Mouse (Mus musculus) left cerebral cortex, postnatal 25 days (tissue): ENCODE measurements around the gene Pigp. TPM values are rescaled to one million over a fixed set of nuclear protein-coding genes. Genes with fewer than 3 reads are reported as not detected.

Experiments
- DNase-seq, 2 experiments: peaks; one replicate each; pipeline ENCODE4 v3.0.0; 2022; ENCODE audit warnings: low spot score in 2 of 2, mixed read lengths in 1 of 2
- intact Hi-C: fragments of 180-260 bp; cut with DNase I; formaldehyde crosslinking; loops from one replicate; pipeline ENCODE4 v1.15.1; 2025
- total RNA-seq, 2 experiments: library from RNA; stranded (reverse); gene quantifications; 2 replicates each; pipeline ENCODE4 v1.2.3; 2021

The Pigp gene
- 10 to 100 TPM; 36.6 to 42.6 TPM for total RNA-seq

GRCm38 (mm10) chr16:94371301-94371931 lies at the start of gene Pigp:
Gene Pigp (minus strand): TSS chr16:94371842.
- peak; percentile 57 to 69 for DNase-seq
- intact Hi-C loops = no loop called here

DNA sequence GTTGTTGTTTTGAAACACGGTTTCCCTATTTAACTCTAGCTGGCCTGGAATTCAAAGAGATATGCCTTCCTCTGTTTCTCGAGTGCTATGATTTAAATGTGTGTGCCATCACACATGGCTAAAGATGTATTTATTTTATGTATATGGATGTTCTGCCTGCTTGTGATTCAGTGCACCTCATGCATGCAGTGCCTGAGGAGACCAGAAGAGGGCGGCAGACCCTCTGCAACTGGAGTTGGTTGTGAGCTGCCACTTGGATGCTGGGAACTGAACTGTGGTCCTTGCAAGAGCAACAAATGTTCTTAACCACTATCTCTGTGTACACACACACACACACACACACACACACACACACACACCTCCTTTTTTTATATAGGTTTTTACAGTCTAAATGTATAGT lies 48.9 kb upstream of the Pigp start:
- intact Hi-C loops = no loop called here

DNA sequence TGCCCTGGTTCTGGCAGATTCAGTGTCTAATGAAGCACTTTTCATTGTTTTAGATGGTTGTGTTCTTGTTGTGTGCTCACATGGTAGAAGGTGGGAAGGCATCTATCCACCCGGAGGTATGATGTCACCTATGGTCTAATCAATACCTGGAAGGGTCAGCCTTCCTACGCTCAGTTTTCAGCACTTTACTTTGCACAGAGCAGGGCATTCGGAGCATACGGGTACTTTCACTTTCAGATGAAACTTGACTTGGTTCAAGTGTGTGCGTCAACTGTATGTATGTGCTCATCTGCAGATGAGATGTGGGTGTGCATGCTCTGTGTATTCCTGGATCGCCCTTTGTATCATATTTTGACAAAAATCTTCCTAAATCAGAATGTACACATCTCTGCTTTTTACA lies 42.5 kb upstream of the Pigp start:
- intact Hi-C loops = no loop called here
- DNase-seq = no peak

More for the DNA sequence above, 48.9 kb upstream of the Pigp start:
- no peak for DNase-seq

DNA sequence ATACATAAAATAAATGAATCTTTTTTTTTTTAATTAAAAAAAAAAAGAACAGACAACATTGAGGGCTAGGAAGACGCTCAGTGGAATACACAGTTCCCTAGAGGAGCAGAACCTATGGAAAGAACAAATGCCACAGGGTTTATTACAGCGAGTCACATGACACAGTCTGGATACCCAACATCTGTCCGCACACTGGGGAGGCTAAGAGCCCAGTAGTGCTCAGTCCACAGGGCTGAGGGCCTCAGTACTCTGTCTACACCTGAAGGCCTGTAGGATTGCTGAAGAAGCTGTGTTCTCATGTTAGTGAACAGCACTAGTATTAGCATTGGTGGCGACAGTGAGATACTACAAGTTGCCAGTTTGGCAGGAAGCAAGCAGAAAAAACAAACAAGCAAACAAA lies 41.1 kb upstream of the Pigp start:
- intact Hi-C loops = no loop called here
- DNase-seq = no peak

DNA sequence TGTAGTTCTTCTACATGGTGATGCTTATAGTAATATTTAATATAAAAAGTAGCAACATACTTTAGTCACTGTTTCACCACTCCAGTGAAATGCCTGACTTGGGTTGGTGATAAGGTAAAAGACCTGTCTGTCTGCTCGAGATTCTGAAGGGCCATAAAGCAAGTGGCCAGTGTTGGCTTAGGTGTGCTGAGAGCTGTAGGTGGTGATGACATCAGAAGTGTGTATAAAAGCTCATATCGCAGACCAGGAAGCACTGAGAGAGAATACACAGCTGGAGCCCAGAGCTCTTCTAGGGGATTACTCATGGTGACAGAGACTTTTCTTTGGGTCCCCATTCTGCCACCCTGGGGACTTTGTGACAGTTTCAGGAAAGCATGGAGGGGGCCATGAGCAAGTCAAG lies 40.6 kb upstream of the Pigp start:
- intact Hi-C loops = no loop called here
- DNase-seq = no peak

GRCm38 (mm10) chr16:94411287-94411686 lies 39.6 kb upstream of the Pigp start:
- intact Hi-C loops = no loop called here
- no peak for DNase-seq

DNA sequence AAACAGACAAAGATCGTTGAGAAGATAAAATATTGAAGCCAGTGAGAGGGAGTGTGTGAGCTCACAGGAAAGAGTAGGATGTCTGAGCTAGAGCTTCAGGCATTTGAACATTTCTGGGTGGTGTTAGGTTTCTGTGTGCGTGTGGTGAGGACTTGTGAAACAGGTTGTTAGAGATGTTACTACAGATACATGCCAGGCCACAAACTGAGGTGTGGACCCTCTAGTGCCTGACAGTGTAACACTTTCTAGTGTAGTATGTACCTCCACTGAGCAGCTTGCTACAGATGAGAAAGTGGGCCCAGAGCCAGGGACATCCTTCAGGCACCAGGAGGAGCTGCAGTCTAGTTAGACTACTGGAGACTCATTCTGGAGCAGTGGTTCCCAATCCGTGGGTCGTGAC lies 30.5 kb upstream of the Pigp start:
- peak in 1 of 2 experiments; percentile 48 for DNase-seq
- intact Hi-C loops = no loop called here

GRCm38 (mm10) chr16:94401636-94402035 lies 30.0 kb upstream of the Pigp start:
- intact Hi-C loops = no loop called here
- no peak for DNase-seq

GRCm38 (mm10) chr16:94399141-94399540 lies 27.5 kb upstream of the Pigp start:
- intact Hi-C loops = no loop called here
- DNase-seq = no peak

DNA sequence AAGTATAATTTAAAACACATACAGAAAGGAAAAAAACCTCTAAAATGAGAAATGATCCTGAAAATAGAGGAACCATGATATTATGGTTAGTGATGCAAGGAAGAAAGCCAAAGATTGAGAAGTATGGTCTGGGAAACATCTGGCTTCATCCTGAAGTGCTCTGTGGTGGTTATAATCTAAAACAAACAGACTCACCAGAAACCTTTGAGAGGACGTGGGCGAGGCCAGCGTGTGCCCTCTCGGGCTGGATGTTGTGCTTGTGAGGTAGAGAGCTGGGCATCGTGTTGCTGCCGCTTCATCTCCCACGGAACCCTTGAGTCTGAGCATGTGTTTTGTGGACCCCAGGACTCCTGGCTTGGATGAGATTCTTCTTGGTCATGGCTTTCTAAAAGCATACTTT lies 25.0 kb upstream of the Pigp start:
- DNase-seq = no peak

DNA sequence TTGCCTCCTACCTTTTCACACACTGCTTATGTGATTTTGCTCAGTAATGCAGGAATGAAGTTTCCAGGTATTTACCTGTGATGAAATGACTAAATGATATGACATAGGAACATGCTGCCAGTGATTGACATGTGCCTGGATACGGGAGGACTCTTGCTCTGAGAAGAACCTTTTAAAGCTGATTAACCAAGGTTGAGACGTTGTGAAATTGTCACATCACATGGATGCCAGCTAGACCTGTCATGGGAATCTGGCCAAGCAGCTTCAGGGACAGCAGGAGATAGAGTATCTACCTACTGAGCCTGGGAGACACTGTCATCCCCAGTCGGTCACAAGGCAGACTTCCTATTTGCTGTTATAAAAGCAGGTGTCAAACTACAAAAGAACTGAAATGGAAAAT lies 23.4 kb upstream of the Pigp start:
- DNase-seq = no peak
- intact Hi-C loops = no loop called here

More for the DNA sequence above, 25.0 kb upstream of the Pigp start:
- intact Hi-C loops = no loop called here

GRCm38 (mm10) chr16:94392299-94392698 lies 20.7 kb upstream of the Pigp start:
- intact Hi-C loops = no loop called here
- DNase-seq = no peak

- intact Hi-C loops = no loop called here
These were observed 16.0 kb upstream of the Pigp start for GRCm38 (mm10) chr16:94387690-94388089.

DNA sequence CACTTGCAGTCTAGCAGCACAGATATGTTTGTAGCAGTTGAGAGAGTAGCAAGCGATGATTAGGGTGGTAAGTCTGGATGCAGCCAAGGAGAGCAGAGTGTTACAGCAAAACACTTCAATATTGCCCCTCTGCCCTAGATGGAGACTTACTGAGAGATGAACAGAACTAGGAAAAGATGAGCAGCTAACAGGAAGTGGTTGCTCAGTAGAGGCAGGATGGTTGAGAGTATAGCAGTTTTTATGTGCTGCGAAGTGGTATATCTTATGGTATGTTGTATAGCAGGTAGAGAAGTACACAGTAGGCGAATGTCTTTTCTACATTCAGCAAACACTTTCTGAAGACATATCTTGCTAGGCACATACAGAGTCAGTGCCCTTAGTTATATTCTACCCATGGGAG lies 11.6 kb upstream of the Pigp start:
- no peak for DNase-seq
- intact Hi-C loops = no loop called here

More at GRCm38 (mm10) chr16:94387690-94388089, 16.0 kb upstream of the Pigp start:
- DNase-seq = no peak

- intact Hi-C loops = no loop called here
These were observed 7.7 kb upstream of the Pigp start for GRCm38 (mm10) chr16:94379386-94379785.

DNA sequence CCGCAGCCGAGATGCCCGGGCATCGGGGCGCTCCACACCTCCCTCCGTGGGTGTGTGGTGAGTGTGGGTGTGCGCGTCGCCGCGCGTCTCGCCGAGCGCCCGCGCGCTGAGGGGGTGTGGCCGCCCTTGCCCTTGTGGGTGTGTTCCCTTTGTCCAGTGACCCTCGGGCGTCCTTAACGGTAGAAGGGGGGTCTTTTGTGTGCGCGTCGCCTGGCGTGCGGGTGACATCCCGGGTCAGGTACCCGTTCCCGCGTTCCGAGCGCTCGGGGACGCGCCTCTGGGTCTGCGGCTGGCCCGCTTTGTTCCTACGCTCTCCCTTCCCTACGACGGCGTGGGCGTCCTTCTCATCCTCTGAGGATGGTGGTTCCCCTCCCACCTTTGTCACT lies 734 bp downstream of the Pigp start:
- intact Hi-C loops = loop anchor here (1.0 kb wide), 2 partner anchors 58 to 155 kb away; partner anchors contain the start of genes Hlcs and Vps26c
- peak; percentile 67 to 73 for DNase-seq

More at GRCm38 (mm10) chr16:94379386-94379785, 7.7 kb upstream of the Pigp start:
- no peak for DNase-seq

DNA sequence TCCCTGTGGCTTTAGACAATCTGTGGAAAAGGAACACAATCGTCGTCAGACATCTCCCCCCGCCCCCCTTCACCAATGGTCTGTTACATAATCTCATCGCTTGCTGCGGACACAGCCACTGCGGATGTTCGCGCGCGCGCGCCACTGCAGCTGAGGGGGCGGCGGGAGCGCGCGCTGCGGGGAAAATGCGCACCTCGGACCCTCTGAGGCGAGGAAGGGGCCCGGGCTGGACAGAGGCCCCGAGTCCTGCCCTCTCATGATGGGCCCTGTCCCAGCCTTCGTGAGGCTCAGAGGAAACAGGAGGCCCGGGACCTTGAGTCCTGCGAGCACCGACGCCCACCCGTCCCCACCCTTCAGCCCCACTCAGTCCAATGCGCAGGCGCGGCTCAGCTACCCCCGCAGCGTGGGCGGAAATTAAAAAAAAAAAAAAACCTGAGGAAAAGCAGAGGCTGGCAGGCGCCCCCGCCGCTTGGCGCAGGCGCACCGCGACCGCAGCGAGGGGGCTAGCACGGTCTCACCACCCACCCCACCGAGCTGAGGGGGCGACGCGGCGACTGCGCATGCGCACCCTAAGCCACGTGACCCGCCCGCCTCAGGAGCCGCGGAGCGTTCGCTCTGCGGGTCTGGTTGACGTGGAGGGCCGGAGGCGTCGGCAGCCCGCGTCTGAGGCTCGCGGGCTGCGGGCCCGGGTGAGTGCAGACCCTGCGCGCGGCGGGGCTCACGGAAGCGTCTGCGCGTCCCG lies 1.3 kb downstream of the Pigp start, which contains the start of gene Ttc3:
Gene Ttc3, plus strand, starts transcription at position 446 of the 742 bp plus-strand sequence.
- intact Hi-C loops = loop anchor here (1.0 kb wide), 2 partner anchors 57 to 156 kb away; partner anchors contain the start of genes Hlcs and Vps26c

DNA sequence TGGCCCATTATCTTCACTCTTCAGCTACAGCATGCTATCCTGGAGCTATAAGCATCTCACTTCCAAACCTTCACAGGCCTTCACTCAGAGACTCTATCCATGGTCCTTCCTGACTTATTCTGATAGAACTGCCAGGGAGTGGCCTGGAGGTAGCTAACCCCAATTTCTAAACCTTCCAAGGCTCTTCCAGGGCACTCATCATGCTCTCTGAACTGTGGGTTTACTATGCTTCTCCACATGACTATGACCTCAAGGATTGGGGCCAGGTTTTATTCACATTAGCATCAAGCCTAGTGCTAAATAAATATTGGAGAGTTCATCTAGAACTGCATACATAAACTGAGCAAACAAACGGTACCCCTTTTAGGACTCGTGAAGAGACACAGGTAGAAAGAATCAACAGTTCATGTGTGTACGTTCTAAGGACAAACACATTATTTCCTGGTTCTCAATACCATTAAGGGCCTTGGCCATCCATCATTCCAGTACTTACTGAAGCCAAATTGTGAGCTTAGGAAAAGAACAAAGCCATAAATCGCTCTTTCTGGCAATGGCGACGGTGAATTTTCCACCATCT lies 2.0 kb downstream of the Pigp start:
- DNase-seq = no peak
- intact Hi-C loops = loop anchor here (1.0 kb wide), 2 partner anchors 56 to 157 kb away; partner anchors contain the start of genes Hlcs and Vps26c

More for the DNA sequence above, 1.3 kb downstream of the Pigp start, which contains the start of gene Ttc3:
- peak; percentile 95 to 97 for DNase-seq

DNA sequence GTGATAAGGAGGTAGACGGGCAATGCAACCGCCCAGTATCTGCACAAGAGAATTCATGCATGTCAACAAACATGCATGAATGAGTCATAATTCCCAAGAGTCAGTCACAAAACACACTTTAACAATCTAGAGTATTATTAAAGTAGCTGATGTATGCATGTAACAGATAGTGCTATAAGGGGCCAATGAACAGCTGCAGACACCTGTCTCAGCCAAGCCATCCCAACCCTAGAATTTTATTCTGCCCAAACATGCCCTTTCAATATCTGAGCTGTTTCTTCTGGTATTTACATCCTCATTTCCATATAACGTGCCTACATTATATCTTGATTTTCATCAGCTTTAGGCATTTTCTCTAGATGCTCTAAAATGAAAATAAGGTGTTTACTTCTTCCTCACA lies 6.2 kb downstream of the Pigp start:
- no peak for DNase-seq
- intact Hi-C loops = no loop called here

DNA sequence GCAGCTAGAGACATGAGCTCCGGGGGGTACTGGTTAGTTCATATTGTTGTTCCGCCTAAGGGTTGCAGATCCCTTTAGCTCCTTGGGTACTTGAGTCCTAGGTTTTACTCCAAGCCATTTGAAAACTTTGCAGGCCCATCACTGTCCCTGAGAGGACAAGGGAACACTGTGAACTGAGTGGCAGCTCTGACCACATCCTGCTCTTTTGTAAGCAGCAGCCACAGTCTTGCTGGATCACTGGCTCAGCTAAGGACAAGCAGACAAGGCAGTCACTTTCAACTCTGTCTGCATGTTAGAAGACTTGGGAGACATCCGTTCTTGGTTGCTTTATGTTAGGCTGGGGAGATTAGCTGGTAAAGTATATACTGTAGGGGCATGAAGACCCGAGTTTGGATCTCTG lies 7.8 kb downstream of the Pigp start:
- no peak for DNase-seq
- intact Hi-C loops = no loop called here
